Mouse (Mus musculus) spleen, adult 2 months (tissue): ENCODE data around the gene Ndufs6.

Experiments
- CTCF ChIP-seq: fragments of 200-500 bp; IDR thresholded peaks from 2 replicates; pipeline ENCODE4 v1.5.1; 2011; ENCODE audit warnings: mild to moderate bottlenecking, inconsistent platforms; ENCODE audit not compliant: insufficient read depth, insufficient read length, insufficient replicate concordance; ENCODE audit errors: extremely low read depth
- POLR2A ChIP-seq: fragments of 200-500 bp; IDR thresholded peaks from 2 replicates; pipeline ENCODE4 v1.6.1; 2011; ENCODE audit warnings: low read depth, low read length, inconsistent platforms

DNA sequence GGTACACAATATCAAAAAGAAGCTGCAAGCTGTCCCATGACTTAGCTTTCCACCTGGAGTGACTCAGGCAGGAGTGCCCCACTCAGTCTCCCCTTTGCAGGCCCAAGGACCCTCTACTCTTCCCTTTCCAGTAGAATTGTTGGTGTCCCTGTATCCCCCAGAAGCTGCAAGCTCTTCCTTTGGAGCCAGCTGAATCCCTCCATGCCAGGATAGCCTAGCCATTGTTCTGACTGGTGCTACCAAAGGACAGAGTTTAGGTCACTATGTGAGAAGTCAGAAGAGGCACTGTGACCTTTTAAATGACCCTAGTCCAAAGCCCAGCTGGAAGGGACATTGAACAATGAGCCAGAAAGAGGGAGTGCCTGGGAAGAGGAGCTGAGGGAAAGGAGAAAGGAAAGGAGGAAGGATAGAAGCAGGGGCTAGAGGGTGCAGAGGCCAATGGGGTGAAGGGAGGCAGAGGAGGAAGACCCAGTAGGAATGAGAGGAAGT is 55.5 kb downstream of the Ndufs6 start:
- TF ChIP-seq CTCF (no peak), POLR2A (no peak)
